Mouse (Mus musculus) cerebellum, postnatal 25 days (tissue): ENCODE data around the gene Lgals9.
"Not testable (repeated sequence)": the region's sequence is repeated elsewhere in the genome, so short reads cannot be mapped to it uniquely, and the experiment has no call there.

ENCODE experiments used
- DNase-seq, 2 experiments: peaks; one replicate each; pipeline ENCODE4 v3.0.0; 2021; ENCODE audit warnings: mixed read lengths in 2 of 2

The Lgals9 gene

GRCm38 (mm10) chr11:78984483-78985177, at the start of gene Lgals9:
Gene Lgals9 (minus strand): TSS chr11:78984946.
- no peak for DNase-seq

- no peak for DNase-seq
Observed at GRCm38 (mm10) chr11:79033636-79034035, 48.9 kb upstream of the Lgals9 start.

- DNase-seq = no peak
Observed at GRCm38 (mm10) chr11:79033021-79033420, 48.3 kb upstream of the Lgals9 start.

DNA sequence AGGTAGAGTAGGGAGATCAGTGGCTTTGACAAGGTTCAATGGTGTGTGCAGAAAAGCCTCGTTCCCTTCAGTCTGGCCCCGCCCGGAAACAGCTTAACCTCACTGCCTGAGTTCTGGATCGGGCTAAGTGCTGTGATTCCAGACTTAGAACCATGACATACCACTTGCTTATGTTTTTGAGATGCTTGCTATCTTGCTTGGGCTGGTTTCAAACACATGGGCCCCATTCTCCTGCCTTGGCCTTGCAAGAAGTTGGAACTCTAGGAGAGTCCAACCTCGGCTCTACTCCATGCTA, 46.7 kb upstream of the Lgals9 start:
- no peak for DNase-seq

DNA sequence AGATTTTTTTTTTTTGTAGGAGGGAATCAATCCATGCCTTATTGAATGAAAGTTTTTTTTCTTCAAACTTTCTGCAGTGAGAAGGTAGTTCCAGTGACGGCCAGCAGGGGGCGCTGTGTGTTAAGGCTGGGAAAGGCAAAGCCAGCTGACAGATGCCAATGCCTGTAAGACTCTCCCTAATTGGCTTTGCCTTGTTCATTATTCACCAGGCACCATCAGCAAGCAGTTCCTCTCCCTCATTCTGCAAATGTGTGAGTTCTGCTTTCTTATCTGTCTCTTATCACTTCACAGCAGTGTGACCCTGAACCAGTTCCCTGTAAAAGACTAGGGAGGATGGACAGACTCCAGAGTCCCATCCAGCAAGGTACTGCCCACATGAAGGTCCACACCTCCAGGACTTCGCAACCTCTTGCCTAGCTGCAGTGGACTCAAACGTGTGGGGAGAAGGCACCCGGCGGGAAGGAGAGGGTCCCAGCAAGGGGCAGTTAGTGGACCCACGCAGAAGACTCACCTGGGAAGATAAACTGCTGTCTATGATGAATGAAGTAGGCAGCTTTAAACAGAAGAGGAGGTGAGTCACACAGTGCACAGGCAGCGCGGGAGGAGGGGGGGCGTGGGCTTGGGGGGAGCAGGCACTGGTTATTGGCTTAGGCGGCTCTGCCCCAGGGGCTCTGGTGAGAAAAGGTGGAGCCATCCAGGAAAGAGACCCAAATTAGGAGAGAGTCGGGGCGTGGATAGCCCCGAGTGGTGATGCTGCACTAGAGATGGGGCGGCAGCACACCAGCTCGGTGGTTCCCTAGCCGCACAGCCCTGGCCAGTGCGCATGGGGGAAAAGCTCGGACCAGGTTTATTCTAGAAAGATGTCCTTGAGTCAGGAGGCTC, 46.1 kb upstream of the Lgals9 start:
- peak; percentile 83 to 90 for DNase-seq

DNA sequence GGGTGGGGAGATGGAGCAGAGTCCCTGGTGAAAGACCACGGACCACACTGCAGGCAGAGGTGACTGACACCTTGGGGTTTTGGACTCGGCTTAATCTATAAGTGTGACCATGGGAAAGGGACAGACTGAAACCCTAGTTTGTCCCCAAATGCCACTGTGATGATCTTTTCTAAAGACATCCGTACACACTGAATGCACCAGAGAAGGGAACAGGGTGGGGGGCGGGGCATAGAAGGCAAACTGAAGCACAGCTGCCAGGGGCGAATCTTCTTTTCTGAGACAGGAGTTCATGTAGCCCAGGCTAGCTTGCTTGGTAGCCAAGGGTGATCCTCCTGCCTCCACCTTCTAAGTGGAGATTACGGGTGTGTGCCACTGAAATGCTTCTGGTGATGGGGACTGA, 39.0 kb upstream of the Lgals9 start:
- no peak for DNase-seq

- no peak for DNase-seq
Observed at GRCm38 (mm10) chr11:79023342-79023741, 38.6 kb upstream of the Lgals9 start.

GRCm38 (mm10) chr11:79022836-79023235, 38.1 kb upstream of the Lgals9 start:
- DNase-seq = no peak

DNA sequence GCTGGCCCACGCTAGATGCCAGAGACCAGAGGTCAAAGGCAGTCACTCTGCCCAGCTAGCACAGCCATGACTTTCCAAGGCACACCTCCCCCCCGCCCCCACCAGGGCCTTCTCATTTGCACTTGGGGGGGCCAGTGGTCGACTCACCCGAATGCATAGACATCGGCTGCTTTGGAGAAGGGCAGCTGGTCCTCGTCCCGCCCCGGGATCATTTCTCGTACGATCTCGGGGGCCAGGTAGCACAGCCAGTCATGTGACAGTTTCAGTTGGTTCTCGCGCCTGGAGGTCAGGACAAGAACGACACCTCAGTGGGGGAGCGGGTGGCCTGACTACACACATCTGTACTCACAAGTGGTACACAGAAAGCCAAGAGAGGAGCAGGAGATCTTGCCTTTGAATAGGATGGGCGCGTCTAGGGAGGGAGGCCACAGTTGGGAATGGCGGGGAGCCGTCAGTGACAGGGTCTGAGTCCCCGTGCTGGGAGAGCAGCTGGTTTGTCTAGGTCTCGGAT, 35.8 kb upstream of the Lgals9 start:
- no peak for DNase-seq

DNA sequence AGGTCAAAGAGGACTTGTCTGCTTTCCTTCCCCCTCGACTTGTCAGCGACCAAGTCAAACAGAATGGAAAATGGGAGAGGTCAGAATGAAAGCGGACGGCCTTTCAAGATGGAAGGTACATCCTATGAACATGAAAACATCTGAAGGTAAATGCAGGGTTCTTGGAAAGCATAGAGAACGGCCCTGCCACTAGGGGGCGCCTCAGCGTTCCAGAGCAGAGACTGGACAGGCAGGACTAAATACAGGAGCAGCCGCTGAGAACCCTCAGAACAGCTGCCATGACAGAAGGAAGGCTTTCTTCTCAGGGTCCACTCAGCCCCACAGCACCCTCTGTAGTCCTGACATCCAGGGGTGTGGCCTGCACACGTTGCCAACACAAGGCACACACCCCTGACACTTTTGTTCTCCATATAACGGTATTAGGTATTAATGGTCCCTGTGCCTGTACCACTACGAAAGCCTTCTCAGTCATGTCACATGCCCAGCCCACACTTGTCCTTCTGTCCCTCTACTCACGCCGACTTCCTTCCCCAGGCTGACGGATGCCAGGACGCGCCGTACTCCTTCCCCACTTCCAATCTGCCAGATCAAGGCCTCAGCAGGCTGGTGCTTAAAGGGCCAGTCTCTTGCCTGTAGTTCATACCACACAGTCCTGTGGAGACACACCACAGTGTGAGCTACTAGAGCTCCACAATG, 35.2 kb upstream of the Lgals9 start:
- peak in 1 of 2 experiments; percentile 41 for DNase-seq

GRCm38 (mm10) chr11:79018954-79019704, 34.4 kb upstream of the Lgals9 start:
- DNase-seq = peak; percentile 56 to 80

DNA sequence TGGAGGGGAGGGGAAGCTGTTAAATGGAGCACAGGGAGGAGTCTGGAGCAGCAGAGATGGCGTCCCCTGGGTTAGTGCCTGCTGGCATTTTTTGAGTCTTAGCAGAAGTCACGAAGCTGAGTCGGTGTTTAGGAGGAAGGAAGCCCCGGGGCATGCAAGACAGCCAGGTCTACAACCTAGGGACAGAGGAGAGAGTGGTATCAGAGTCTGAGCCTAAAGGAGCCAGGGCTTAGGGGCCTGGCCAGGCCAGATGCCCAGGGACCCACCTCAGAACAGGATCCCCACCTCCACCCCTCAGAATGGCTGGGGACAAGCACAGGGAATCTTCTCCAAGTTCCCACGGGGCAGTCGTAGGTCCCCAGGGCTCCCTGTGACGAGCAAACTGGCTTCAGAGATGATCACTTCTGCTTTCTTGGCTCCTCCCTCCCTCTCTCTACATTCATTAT, 32.4 kb upstream of the Lgals9 start:
- no peak for DNase-seq

- peak; percentile 20 to 37 for DNase-seq
Observed at GRCm38 (mm10) chr11:79016236-79016635, 31.5 kb upstream of the Lgals9 start.

DNA sequence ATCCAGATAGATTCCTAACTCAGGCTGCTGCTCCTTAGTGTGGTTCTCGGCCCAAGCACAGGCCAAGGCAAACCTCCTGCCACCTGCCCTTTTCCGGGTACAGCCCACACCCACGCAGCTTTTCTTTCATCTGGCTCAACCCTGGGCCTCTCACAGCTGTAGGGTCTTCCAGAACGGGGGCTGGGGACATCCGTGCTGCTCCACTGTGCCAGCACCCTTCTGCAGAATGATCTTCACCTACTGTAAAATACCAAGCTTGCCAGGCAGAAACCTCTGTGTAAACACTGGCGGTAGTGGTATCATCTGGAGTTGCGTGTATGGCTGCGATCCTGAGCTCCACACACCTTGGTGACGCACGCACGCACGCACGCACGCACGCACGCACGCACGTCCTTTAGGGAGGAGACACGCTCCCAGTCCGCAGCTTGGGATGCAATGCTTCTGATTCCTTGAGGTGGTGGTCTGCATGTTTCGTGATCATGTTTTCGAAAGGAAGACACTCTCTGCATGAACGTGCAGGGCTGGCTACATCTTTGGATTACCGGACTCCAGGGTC, 31.0 kb upstream of the Lgals9 start:
- no peak for DNase-seq

- no peak for DNase-seq
Observed at GRCm38 (mm10) chr11:79014602-79015325, 30.0 kb upstream of the Lgals9 start.

GRCm38 (mm10) chr11:79013806-79014205, 29.1 kb upstream of the Lgals9 start:
- no peak for DNase-seq

DNA sequence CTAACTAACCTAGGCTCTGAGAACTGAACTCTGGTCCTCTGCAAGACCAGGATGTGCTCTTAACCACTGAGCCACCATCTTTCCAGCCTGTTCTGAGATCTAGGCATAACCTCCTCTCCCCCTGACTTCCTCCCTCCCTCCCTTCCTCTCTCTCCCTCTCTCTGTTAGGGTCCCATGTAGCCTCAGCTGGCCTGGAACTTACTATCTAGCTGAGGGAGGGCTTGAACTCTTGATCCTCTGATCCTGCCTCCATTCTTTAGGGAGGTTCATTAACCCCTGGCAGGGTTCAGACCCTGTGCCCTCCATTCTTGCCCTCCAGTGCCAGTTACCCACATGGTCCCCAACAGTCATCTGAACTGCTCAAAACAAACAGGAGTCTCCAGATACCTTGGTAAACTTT, 28.3 kb upstream of the Lgals9 start:
- DNase-seq = no peak

- DNase-seq = no peak
Observed at GRCm38 (mm10) chr11:79012529-79012928, 27.8 kb upstream of the Lgals9 start.

- no peak for DNase-seq
Observed at GRCm38 (mm10) chr11:79008891-79009290, 24.1 kb upstream of the Lgals9 start.

DNA sequence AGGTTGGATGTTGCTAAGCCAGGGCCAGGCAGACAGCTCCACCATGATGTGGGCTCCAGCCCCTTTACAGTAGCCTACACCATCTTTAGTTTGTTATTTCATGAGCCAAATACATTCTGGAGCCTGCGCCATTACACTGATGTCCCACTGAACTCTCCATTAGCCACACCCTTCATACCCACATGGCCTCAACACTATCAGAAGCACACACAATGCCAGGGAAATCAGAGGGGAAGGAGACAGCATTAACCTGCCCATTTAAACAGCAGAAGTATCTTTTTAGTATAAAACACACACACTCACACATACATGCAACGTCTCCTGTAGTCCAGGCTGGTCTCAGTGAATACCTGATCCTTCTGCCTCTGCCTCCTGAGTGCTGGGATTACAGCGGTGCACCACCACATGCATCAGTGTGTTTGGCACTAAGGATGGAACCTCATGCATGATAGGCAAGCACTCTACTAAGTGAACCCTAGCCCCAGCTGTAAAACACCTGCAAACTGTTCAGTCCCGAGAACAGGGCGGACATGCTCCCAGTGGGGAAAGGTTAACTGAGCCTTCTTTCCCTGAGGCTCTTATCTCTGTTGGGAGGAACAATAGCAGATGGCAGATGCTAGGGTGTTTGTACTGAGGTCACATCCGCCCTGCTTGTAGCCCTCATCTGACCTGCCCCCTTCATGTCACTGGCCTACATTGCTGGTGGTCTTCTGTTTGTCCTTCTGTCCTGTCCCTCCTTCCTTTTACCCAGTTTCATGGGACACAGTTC, 23.4 kb upstream of the Lgals9 start:
- DNase-seq = no peak

DNA sequence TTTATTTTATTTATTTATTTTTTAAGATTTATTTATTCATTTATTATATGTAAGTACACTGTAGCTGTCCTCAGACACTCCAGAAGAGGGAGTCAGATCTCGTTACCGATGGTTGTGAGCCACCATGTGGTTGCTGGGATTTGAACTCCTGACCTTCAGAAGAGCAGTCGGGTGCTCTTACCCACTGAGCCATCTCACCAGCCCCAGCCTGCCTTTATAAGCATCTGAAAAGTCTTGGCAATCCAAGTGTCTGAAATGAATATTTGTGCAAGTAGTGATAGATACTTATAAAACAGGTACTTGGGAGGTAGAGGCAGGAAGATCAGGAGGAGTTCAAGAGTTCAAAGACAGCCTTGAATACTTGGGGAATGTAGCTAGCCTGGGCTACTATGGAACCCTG, 22.6 kb upstream of the Lgals9 start:
- not testable (repeated sequence) for DNase-seq
